Mouse (Mus musculus): ENCODE data around the gene Dcaf12. TPM values are rescaled to one million over a fixed set of nuclear protein-coding genes. Genes with fewer than 3 reads are reported as not detected.

Gene Dcaf12
- 55.0 and 59.5 TPM in 2 replicates for polyA plus RNA-seq (2016; fragmentation: Nextera tagmentation; extraction: Ambion mirVana)

- DNase-seq (ENCODE audit: low spot score): peak; percentile 94
- peak within 1 kb of the TSS; percentile 93 for H3K27ac ChIP-seq
- peak within 1 kb of the TSS; percentile 76 for H3K4me3 ChIP-seq
- H3K4me1 ChIP-seq: peaks cover 18% of the 10 kb centered on the region
- H3K9me3 ChIP-seq (replicated peaks): no peaks in the 10 kb centered on the region
- WGBS: under 1% methylated on average over 70 of the region's 70 CpGs
- peaks cover 37% of the 10 kb centered on the region for H3K36me3 ChIP-seq
- no peaks in the 10 kb centered on the region for H3K27me3 ChIP-seq (ENCODE audit: low read depth, poor library complexity, severe bottlenecking)
These were observed at the start of gene Dcaf12 for GRCm38 (mm10) chr4:41314141-41315129. Dcaf12 (minus strand) TSS chr4:41314889.

GRCm38 (mm10) chr4:41361059-41361458 is 46.4 kb upstream of the Dcaf12 start:
- Histone ChIP-seq H3K27me3 (ENCODE audit: low read depth, poor library complexity, severe bottlenecking) (no peaks in the 10 kb centered on the region), H3K27ac (no peak overlapping the region), H3K4me3 (no peak overlapping the region), H3K36me3 (peaks cover 23% of the 10 kb centered on the region), H3K4me1 (no peaks in the 10 kb centered on the region), H3K9me3 (replicated peaks) (no peaks in the 10 kb centered on the region)
- 92% methylated on average over 3 of the region's 3 CpGs for WGBS
- no peak for DNase-seq (ENCODE audit: low spot score)

GRCm38 (mm10) chr4:41359358-41359757 is 44.7 kb upstream of the Dcaf12 start:
- Histone ChIP-seq H3K36me3 (peaks cover 40% of the 10 kb centered on the region), H3K27ac (no peak overlapping the region), H3K9me3 (replicated peaks) (no peaks in the 10 kb centered on the region), H3K4me3 (no peak overlapping the region), H3K27me3 (ENCODE audit: low read depth, poor library complexity, severe bottlenecking) (no peaks in the 10 kb centered on the region), H3K4me1 (no peaks in the 10 kb centered on the region)
- DNase-seq (ENCODE audit: low spot score): no peak
- WGBS: 93% methylated on average over 7 of the region's 7 CpGs

GRCm38 (mm10) chr4:41358669-41359068 is 44.0 kb upstream of the Dcaf12 start:
- 96% methylated on average over 2 of the region's 2 CpGs for WGBS
- no peaks in the 10 kb centered on the region for H3K9me3 ChIP-seq (replicated peaks)
- no peak for DNase-seq (ENCODE audit: low spot score)
- peaks cover 43% of the 10 kb centered on the region for H3K36me3 ChIP-seq
- H3K4me1 ChIP-seq: no peaks in the 10 kb centered on the region
- H3K4me3 ChIP-seq: no peak overlapping the region
- H3K27ac ChIP-seq: no peak overlapping the region
- no peaks in the 10 kb centered on the region for H3K27me3 ChIP-seq (ENCODE audit: low read depth, poor library complexity, severe bottlenecking)

GRCm38 (mm10) chr4:41357154-41357553 is 42.5 kb upstream of the Dcaf12 start:
- no peak for DNase-seq (ENCODE audit: low spot score)
- H3K36me3 ChIP-seq: peaks cover 55% of the 10 kb centered on the region
- no peak overlapping the region for H3K27ac ChIP-seq
- H3K27me3 ChIP-seq (ENCODE audit: low read depth, poor library complexity, severe bottlenecking): no peaks in the 10 kb centered on the region
- WGBS: 84% methylated on average over 2 of the region's 2 CpGs
- H3K4me3 ChIP-seq: no peak overlapping the region
- no peaks in the 10 kb centered on the region for H3K9me3 ChIP-seq (replicated peaks)
- H3K4me1 ChIP-seq: no peaks in the 10 kb centered on the region

- H3K4me1 ChIP-seq: peaks cover 7% of the 10 kb centered on the region; the same call in 1 of the 2 replicates
- no peaks in the 10 kb centered on the region for H3K9me3 ChIP-seq (replicated peaks)
- no peaks in the 10 kb centered on the region for H3K27me3 ChIP-seq (ENCODE audit: low read depth, poor library complexity, severe bottlenecking)
- DNase-seq (ENCODE audit: low spot score): no peak
- H3K27ac ChIP-seq: no peak overlapping the region
- peaks cover 53% of the 10 kb centered on the region for H3K36me3 ChIP-seq
- H3K4me3 ChIP-seq: no peak overlapping the region
- WGBS: 96% methylated on average over 1 of the region's 1 CpGs
These were observed 38.6 kb upstream of the Dcaf12 start for GRCm38 (mm10) chr4:41353265-41353664.

- H3K9me3 ChIP-seq (replicated peaks): no peaks in the 10 kb centered on the region
- DNase-seq (ENCODE audit: low spot score): no peak
- peaks cover 51% of the 10 kb centered on the region for H3K36me3 ChIP-seq
- no peak overlapping the region for H3K4me3 ChIP-seq
- H3K27me3 ChIP-seq (ENCODE audit: low read depth, poor library complexity, severe bottlenecking): no peaks in the 10 kb centered on the region
- H3K27ac ChIP-seq: no peak overlapping the region
- 96% methylated on average over 4 of the region's 4 CpGs for WGBS
- H3K4me1 ChIP-seq: peaks cover 12% of the 10 kb centered on the region; the same call in 1 of the 2 replicates
These were observed 38.1 kb upstream of the Dcaf12 start for GRCm38 (mm10) chr4:41352758-41353157.

GRCm38 (mm10) chr4:41349199-41349591 is 34.5 kb upstream of the Dcaf12 start:
- Histone ChIP-seq H3K27ac (peak overlapping the region; percentile 95), H3K27me3 (ENCODE audit: low read depth, poor library complexity, severe bottlenecking) (no peaks in the 10 kb centered on the region), H3K4me1 (peaks cover 13% of the 10 kb centered on the region; the same call in 1 of the 2 replicates), H3K4me3 (peak overlapping the region; percentile 88), H3K36me3 (peaks cover 26% of the 10 kb centered on the region), H3K9me3 (replicated peaks) (no peaks in the 10 kb centered on the region)
- WGBS: 1% methylated on average over 28 of the region's 28 CpGs
- no peak for DNase-seq (ENCODE audit: low spot score)

- H3K4me3 ChIP-seq: peak within 1 kb of the TSS; percentile 88
- H3K9me3 ChIP-seq (replicated peaks): no peaks in the 10 kb centered on the region
- H3K27me3 ChIP-seq (ENCODE audit: low read depth, poor library complexity, severe bottlenecking): no peaks in the 10 kb centered on the region
- under 1% methylated on average over 31 of the region's 31 CpGs for WGBS
- H3K36me3 ChIP-seq: peaks cover 25% of the 10 kb centered on the region
- peaks cover 13% of the 10 kb centered on the region; the same call in 1 of the 2 replicates for H3K4me1 ChIP-seq
- peak within 1 kb of the TSS; percentile 95 for H3K27ac ChIP-seq
- DNase-seq (ENCODE audit: low spot score): peak; percentile 96
These were observed 34.0 kb upstream of the Dcaf12 start, which contains the start of gene Ubap1 for GRCm38 (mm10) chr4:41348584-41349198. Ubap1 (plus strand) TSS chr4:41348996.

GRCm38 (mm10) chr4:41347839-41348238 is 33.1 kb upstream of the Dcaf12 start:
- no peaks in the 10 kb centered on the region for H3K9me3 ChIP-seq (replicated peaks)
- 68% methylated on average over 4 of the region's 5 CpGs for WGBS
- H3K27me3 ChIP-seq (ENCODE audit: low read depth, poor library complexity, severe bottlenecking): no peaks in the 10 kb centered on the region
- H3K4me3 ChIP-seq: peak overlapping the region; percentile 88; the same call in 1 of the 2 replicates
- H3K36me3 ChIP-seq: peaks cover 20% of the 10 kb centered on the region
- no peak for DNase-seq (ENCODE audit: low spot score)
- peaks cover 13% of the 10 kb centered on the region; the same call in 1 of the 2 replicates for H3K4me1 ChIP-seq
- no peak overlapping the region for H3K27ac ChIP-seq

GRCm38 (mm10) chr4:41346011-41346410 is 31.3 kb upstream of the Dcaf12 start:
- peaks cover 2% of the 10 kb centered on the region for H3K36me3 ChIP-seq
- H3K27me3 ChIP-seq (ENCODE audit: low read depth, poor library complexity, severe bottlenecking): no peaks in the 10 kb centered on the region
- DNase-seq (ENCODE audit: low spot score): no peak
- no peaks in the 10 kb centered on the region for H3K9me3 ChIP-seq (replicated peaks)
- no peak overlapping the region for H3K4me3 ChIP-seq
- H3K4me1 ChIP-seq: peaks cover 13% of the 10 kb centered on the region; the same call in 1 of the 2 replicates
- WGBS: 73% methylated on average over 2 of the region's 2 CpGs
- no peak overlapping the region for H3K27ac ChIP-seq

- H3K4me3 ChIP-seq: no peak overlapping the region
- no peak overlapping the region for H3K27ac ChIP-seq
- DNase-seq (ENCODE audit: low spot score): no peak
- no peaks in the 10 kb centered on the region for H3K27me3 ChIP-seq (ENCODE audit: low read depth, poor library complexity, severe bottlenecking)
- H3K9me3 ChIP-seq (replicated peaks): no peaks in the 10 kb centered on the region
- H3K36me3 ChIP-seq: no peaks in the 10 kb centered on the region
- no peaks in the 10 kb centered on the region for H3K4me1 ChIP-seq
- 79% methylated on average over 11 of the region's 11 CpGs for WGBS
These were observed 26.3 kb upstream of the Dcaf12 start for GRCm38 (mm10) chr4:41340912-41341550.

All from limb, embryonic 10.5 days (tissue).